Mouse (Mus musculus) retina, adult 2 months (tissue): ENCODE data around the gene Jph3.
A peak's percentile ranks its signal among the peaks of the same experiment; 100 is the strongest.

Source experiments
- DNase-seq: peaks from one replicate; pipeline ENCODE4 v3.0.0-alpha.2; 2012; ENCODE audit warnings: low read depth, low spot score

Gene Jph3

GRCm38 (mm10) chr8:121729323-121729722, at the start of gene Jph3:
Jph3 (plus strand) TSS chr8:121729623.
- DNase-seq = no peak

DNA sequence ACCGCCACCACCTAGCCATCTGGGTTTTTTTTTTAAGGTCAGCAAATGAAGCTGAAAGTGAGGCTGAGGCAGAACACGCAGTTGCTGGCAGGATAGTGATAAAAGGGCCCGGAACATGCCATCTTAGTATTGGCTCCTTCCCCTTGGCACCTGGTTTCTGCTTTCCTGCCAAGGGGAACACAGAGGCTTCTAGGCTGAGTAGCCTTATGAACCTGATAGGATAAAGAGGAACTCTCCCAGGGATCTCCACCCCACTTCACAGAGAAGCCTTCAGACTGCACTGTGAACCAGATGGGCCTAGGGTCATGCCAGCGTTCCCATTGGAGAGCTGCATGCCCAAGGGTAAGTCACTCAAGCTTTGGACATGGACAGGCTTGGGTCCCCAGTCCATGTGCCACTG, 48.5 kb upstream of the Jph3 start:
- no peak for DNase-seq

GRCm38 (mm10) chr8:121681457-121681856, 48.0 kb upstream of the Jph3 start:
- no peak for DNase-seq

DNA sequence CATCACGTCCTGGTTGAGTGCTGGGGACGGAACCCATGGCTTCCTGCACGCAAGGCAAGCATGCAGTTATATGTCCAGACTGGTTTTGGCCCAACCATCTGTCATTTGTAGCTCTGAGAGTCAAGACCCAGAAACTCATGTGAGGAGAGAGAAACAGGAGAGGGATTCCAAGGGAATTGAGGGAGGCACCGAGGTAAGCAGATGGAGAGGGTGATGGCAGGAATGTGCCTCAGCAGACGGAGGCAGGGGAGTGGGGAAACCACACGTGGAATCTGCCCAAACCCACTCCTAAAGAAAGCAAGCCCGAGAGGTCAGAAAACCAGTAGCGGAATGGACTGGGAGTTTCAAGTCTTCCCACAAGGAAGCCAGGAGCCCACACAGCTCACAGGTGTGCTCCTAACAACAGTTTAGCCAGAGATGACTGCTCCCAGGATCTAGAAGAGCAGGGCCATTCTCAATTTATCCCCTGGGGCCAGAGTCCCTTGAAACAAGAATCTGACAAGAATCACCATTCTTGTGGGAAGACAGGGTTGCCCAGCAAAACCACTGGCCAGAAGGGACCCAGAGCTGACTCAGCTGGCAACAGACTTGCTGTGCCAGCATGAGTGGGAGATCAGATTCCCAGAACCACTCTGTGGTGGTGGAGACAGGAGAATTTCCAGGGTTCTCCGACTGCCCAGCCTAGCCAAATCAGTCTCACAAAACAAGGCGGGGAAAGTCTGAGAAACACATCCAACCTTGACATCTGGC, 46.2 kb upstream of the Jph3 start:
- DNase-seq = no peak

GRCm38 (mm10) chr8:121685419-121685818, 44.0 kb upstream of the Jph3 start:
- DNase-seq = no peak

- no peak for DNase-seq
Observed at GRCm38 (mm10) chr8:121687455-121688161, 41.8 kb upstream of the Jph3 start.

DNA sequence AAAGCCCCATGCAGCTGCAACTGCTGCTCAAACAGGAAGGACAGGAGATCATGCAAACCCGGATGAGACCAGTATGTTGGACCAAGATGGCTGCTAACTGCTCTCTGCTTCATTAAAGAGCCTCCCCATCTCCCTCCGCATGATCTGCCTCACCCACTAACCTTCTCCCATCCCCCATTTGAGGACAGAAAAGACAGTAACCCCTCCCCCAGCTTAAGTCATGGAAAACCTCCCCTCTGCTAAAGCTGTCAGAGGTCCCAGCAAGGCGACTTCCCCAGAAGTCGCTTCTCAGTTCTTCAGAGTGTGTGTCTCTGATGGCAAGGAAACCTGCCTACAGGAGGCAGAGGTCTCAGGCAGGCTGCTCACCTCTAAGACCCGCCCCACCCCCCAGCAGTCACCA, 40.9 kb upstream of the Jph3 start:
- DNase-seq = no peak

DNA sequence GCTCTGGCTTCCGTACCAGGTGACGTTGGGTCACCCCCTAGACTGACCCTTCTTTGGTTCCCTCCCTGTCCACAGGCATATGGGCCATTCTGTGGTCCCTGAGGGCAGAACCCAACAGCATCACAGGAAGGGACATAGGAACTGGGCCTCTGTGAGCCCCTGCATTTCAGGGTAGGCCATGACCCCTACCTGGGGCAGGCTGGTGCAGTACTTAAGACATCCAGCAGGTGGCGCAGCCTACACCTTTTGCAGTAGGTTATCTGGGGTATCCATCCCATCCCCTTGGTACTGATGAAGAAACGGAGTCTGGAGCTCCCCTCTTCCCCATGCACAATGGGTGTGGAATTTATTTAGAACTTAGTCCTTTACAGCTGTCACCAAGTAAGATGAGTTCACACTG, 35.0 kb upstream of the Jph3 start:
- DNase-seq = no peak

DNA sequence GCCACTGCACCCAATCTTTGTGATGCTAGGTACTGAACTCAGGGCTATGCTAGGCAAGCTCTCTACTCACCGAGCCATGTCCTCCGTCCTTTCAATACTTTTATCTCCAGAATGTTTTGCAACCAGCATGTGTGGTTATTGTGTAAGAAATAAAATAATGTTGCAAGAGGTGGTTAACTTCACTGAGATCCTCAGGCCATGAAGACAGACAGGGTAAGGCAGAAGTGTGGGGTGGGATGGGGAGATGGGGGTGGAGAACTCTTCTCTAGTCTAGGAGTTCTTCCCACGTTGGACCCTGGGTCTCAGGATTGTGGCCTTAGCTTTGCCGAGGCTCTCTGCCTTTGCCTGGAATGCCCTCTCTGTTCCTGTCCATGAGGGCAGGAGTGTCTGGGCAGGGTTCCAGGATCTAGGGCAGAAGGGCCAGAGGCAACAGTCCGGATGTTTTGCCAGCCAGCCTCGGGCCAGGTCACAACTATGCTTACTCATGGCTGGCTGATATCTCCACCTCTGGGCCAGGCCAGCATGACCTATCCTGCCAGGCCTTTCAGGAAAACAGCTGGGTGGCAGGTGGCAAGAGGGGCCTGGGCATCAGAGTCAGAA, 33.7 kb upstream of the Jph3 start:
- no peak for DNase-seq

GRCm38 (mm10) chr8:121697735-121698614, 31.4 kb upstream of the Jph3 start:
- DNase-seq = no peak

DNA sequence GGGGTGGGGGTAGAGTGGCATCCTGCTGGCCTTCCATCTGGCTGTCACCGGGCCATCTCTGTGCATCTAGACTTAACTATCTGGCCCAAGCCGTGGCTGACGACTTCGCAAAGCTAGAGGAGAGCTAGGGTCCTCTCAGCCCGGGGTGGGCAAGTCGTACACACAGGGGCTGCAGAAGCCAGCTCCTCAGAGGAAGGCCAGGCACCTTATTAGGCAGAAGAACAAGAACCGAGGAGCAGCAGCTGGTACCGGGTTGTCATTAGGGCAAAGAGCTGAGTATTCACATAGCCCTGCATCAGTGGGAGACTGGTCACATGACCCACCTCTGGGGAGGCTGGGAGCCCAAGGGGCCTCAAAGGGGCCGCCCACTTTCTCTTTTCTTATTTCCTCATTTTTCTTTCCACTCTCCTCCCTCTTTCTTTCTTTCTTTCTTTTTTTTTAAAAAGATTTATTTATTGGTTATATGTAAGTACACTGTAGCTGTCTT, 30.8 kb upstream of the Jph3 start:
- DNase-seq = no peak

GRCm38 (mm10) chr8:121699936-121700335, 29.5 kb upstream of the Jph3 start:
- no peak for DNase-seq

DNA sequence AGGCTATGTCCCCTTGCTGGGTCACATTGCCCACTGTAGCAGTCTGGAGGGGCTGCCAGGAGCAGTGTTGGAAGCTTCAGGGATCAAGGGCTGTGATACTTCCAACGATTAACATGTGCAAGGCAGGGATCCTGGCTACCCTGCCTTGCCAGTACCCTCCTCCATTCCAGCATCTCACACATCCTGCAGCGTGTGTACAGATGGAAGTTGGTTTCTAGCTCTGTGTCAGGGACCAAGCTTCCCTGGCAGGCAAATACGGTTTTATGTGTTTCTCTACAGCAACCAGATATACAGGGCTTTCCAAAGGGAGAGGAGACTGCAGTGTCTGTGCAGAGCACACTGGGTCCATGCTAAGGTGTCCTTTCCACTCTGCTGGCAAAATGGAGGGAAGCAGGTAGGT, 24.2 kb upstream of the Jph3 start:
- no peak for DNase-seq

DNA sequence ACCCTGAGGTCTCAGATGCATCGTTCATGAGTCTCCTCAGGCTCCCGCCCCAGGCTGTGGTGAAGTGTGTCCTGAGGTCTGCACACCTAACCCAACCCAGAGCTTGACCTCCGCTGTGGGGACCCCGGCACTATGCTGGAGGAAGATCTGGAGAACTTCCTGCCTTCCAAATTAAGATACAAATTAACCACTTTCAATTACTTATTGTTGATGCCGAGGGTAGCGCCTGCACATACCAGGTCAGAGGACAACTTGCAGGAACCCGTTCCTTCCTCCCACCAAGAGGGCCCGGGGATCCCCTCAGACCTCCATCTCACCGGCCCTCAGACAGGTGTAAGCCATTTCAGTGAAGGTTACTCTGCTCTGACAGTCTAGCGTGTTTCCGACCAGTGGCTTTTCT, 22.5 kb upstream of the Jph3 start:
- no peak for DNase-seq

GRCm38 (mm10) chr8:121708406-121708805, 21.0 kb upstream of the Jph3 start:
- no peak for DNase-seq

DNA sequence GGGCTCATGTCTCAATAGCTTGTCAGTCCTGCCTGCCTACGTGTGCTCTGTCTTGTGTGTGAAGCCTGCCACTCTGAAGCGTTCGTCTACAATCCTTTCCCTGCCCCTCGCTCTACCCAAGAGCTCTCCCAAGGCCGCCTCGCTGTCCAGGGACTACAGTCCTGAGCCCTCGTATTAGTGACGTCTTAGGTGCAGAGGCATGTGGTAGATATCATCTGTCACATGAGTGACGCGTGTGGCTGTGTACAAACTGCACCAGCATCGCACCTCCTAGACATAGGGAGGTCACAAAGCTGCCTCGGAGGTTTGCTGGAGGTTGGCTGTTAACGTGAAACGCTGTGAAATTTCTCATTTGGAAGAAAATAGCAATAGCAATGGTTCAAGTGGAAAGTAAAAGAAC, 11.9 kb upstream of the Jph3 start:
- no peak for DNase-seq

DNA sequence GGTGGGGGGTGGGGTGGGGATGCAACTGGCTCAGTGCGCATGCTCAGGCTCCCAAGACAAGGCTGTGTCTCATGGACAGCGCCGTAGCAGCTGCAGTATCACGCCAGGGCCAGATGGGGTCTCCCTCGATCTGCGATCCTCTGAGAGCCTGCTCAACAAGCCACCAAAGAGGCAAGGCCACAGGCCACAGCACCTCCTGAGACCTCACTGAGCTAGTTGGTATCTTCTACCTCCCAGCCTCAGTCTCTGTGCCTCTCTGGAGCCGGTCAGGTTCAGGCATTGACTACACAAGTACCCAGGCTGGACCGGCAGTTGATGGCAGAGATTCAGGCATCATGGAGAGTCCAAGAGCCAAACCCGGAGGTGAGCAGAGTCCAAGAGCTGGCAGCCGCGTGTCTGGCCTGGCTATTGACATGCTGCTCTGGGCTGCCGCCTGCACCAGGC, 11.4 kb upstream of the Jph3 start:
- DNase-seq = peak; percentile 69

- no peak for DNase-seq
Observed at GRCm38 (mm10) chr8:121718925-121719324, 10.5 kb upstream of the Jph3 start.

DNA sequence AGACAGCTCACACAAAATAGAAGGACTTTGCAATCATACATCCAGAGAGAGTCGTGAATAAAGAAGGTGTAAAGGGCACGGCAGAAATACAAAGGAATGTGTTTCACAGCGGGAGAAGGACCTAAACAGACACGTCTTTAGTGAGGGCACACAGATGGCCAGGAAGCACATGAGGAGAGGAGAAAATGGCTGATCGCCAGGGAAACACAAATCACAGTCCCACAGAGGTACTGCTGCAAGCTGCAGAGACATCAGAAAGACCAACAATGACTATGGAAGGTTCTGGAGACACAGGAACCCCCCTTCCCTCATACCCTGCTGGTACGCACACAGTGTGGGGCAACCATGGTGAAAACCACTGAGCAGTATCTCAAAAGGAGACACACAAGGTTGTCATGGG, 8.4 kb upstream of the Jph3 start:
- no peak for DNase-seq

DNA sequence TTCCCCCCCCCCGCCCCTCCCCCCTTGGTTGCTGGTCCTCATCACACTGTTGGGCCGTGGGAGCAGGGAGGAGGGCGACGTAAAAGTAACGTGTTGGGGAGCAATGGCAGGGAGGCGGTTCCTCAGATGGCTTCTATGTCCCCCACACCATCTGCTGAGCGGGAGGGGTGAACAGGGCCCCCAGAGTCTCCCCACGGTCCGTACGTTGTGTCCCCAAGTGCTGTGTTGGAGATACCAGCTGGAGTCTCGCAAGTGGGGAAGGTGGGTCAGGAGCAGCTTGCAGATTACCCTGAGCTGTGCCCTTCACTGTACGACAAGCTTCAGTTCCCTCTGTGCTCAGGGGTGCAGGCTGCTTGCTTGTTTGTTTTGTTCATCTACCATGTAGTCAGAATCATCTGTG, 5.6 kb upstream of the Jph3 start:
- no peak for DNase-seq

GRCm38 (mm10) chr8:121727164-121727563, 2.3 kb upstream of the Jph3 start:
- DNase-seq = no peak

- no peak for DNase-seq
Observed at GRCm38 (mm10) chr8:121729754-121730153, 331 bp downstream of the Jph3 start.
